Mouse (Mus musculus) A20 (cell line): ENCODE results near the gene Frmd5.
"Not testable (repeated sequence)": the region's sequence is repeated elsewhere in the genome, so short reads cannot be mapped to it uniquely, and the experiment has no call there.

Experiments
- DNase-seq: peaks from one replicate; pipeline ENCODE4 v3.0.0-alpha.2; 2011; ENCODE audit warnings: low read depth, low spot score

Gene Frmd5

GRCm38 (mm10) chr2:121505942-121506882 lies 300.7 kb downstream of the Frmd5 start, which contains the start of the genes Mfap1a and Wdr76:
Gene Mfap1a (minus strand): TSS chr2:121506665.
Gene Wdr76 (plus strand): TSS chr2:121506723.
- DNase-seq: peak; percentile 94

GRCm38 (mm10) chr2:121501550-121501949 lies 305.3 kb downstream of the Frmd5 start:
- DNase-seq: not testable (repeated sequence)
